ENCODE assay signal across 7 mouse cellular contexts in genomic region chr1:180942166-180943031, GRCm38 (mm10). TPM values are rescaled to one million over a fixed set of nuclear protein-coding genes. Genes with fewer than 3 reads are reported as not detected.
A peak's percentile ranks its signal among the peaks of the same experiment; 100 is the strongest.
DNase-seq lines count a peak whose midpoint lies in the region; ATAC-seq lines count a peak whose summit lies in the region.

Gene Tmem63a, plus strand, starts transcription at chr1:180942344.

- peak; percentile 79 for DNase-seq in adipocyte (ENCODE audit: low spot score)
- DNase-seq in embryo, embryonic 10.5 days (ENCODE audit: low spot score): peak; percentile 83
- DNase-seq in gastrocnemius, postnatal 36 days: peak; percentile 72 to 83
- peak; percentile 80 for DNase-seq in limb, embryonic 10.5 days (ENCODE audit: low spot score)
- DNase-seq in midbrain, embryonic 11.5 days (ENCODE audit: low spot score, missing footprints): peak; percentile 95
- peak; percentile 73 for DNase-seq in spleen, adult 12 weeks (ENCODE audit: low spot score)

- H3K9ac ChIP-seq in midbrain, embryonic 11.5 days (ENCODE audit: low read length): peak within 1 kb of the TSS; percentile 56

- intact Hi-C loops in gastrocnemius, postnatal 36 days (cut with DNase I): no loop called here

- H3K4me2 ChIP-seq in midbrain, embryonic 11.5 days: peak within 1 kb of the TSS; percentile 83

- H3K4me3 ChIP-seq in limb, embryonic 10.5 days: peak within 1 kb of the TSS; percentile 88
- peak within 1 kb of the TSS; percentile 66 for H3K4me3 ChIP-seq in midbrain, embryonic 11.5 days (ENCODE audit: low read depth, low read length)

- H3K27me3 ChIP-seq in limb, embryonic 10.5 days (ENCODE audit: low read depth, poor library complexity, severe bottlenecking): peaks cover 71% of the 10 kb centered on the region
- peaks cover 37% of the 10 kb centered on the region for H3K27me3 ChIP-seq in midbrain, embryonic 11.5 days (ENCODE audit: control insufficient read depth, insufficient read depth, low read length)

- peaks cover 50% of the 10 kb centered on the region for H3K4me1 ChIP-seq in limb, embryonic 10.5 days
- peaks cover 11% of the 10 kb centered on the region; the same call in 1 of the 2 replicates for H3K4me1 ChIP-seq in midbrain, embryonic 11.5 days (ENCODE audit: control insufficient read depth, insufficient read depth, low read length)

- WGBS in limb, embryonic 10.5 days: under 1% methylated on average over 73 of the region's 73 CpGs
- under 1% methylated on average over 73 of the region's 73 CpGs for WGBS in midbrain, embryonic 11.5 days

- peak; percentile 67 for ATAC-seq in inflammation-experienced regulatory T-cells, adult 6 months
- ATAC-seq in midbrain, embryonic 11.5 days (ENCODE audit: low FRiP score): peak; percentile 72

- no peaks in the 10 kb centered on the region for H3K9me3 ChIP-seq in limb, embryonic 10.5 days (replicated peaks)
- no peaks in the 10 kb centered on the region for H3K9me3 ChIP-seq in midbrain, embryonic 11.5 days (ENCODE audit: control insufficient read depth, low read length)

- no peaks in the 10 kb centered on the region for H3K36me3 ChIP-seq in limb, embryonic 10.5 days
- H3K36me3 ChIP-seq in midbrain, embryonic 11.5 days (ENCODE audit: control insufficient read depth, insufficient read depth, low read length): no peaks in the 10 kb centered on the region

- H3K27ac ChIP-seq in limb, embryonic 10.5 days: peak within 1 kb of the TSS; percentile 91
- H3K27ac ChIP-seq in midbrain, embryonic 11.5 days (ENCODE audit: low read depth, low read length): no peak within 1 kb of the TSS

RNA-seq across cellular contexts. Expression of gene Tmem63a, which starts in this region (rescaled TPM):
- total RNA-seq in gastrocnemius, postnatal 36 days (2021): 10 to 100 TPM; 12.4 to 13.3 TPM
- 10 to 100 TPM; 12.8 to 18.6 (median 14.0) TPM for polyA plus RNA-seq in inflammation-experienced regulatory T-cells, adult 6 months (2017; shearing (Covaris generic))
- 2.9 and 6.2 TPM in 2 replicates for polyA plus RNA-seq in limb, embryonic 10.5 days (2016; fragmentation: Nextera tagmentation; extraction: Ambion mirVana)
- 2.4 and 2.5 TPM in 2 replicates for polyA plus RNA-seq in midbrain, embryonic 11.5 days (2014; fragmentation: Nextera tagmentation; extraction: Ambion mirVana)
